8 mouse cellular contexts compared by ENCODE assay signal in genomic region chr13:55634639-55635127, GRCm38 (mm10). TPM values are rescaled to one million over a fixed set of nuclear protein-coding genes. Genes with fewer than 3 reads are reported as not detected.
DNase-seq lines count a peak whose midpoint lies in the region; ATAC-seq and TF ChIP-seq lines count a peak whose summit lies in the region.

Gene Ddx46, plus strand, starts transcription at chr13:55635027.

- 6% methylated on average over 27 of the region's 30 CpGs for WGBS in hindbrain, postnatal 0 days

- peak within 1 kb of the TSS; percentile 92 for H3K4me3 ChIP-seq in gastrocnemius, adult 2 months
- peak within 1 kb of the TSS; percentile 95 for H3K4me3 ChIP-seq in hindbrain, postnatal 0 days (ENCODE audit: low read length)

- H3K4me2 ChIP-seq in hindbrain, postnatal 0 days (ENCODE audit: low read depth, low read length) = peak within 1 kb of the TSS; percentile 80

- no peaks in the 10 kb centered on the region for H3K4me1 ChIP-seq in hindbrain, postnatal 0 days (ENCODE audit: insufficient read depth, low read length)

- no peaks in the 10 kb centered on the region for H3K9me3 ChIP-seq in hindbrain, postnatal 0 days (ENCODE audit: low read length)

- no peaks in the 10 kb centered on the region for H3K27me3 ChIP-seq in hindbrain, postnatal 0 days (ENCODE audit: insufficient read depth, low read length)

- H3K27ac ChIP-seq in gastrocnemius, adult 2 months = peak within 1 kb of the TSS; percentile 92
- peak within 1 kb of the TSS; percentile 76 for H3K27ac ChIP-seq in hindbrain, postnatal 0 days

- intact Hi-C loops in gastrocnemius, adult 2 months (cut with DNase I) = no loop called here

- peaks cover 22% of the 10 kb centered on the region for H3K36me3 ChIP-seq in hindbrain, postnatal 0 days (ENCODE audit: insufficient read depth, low read length)

- peak; percentile 99 for ATAC-seq in common myeloid progenitor, adult 5-6 weeks (replicated peaks; ENCODE audit: low read depth, poor library complexity, severe bottlenecking)
- peak; percentile 95 for ATAC-seq in hindbrain, postnatal 0 days
- ATAC-seq in megakaryocyte progenitor cell, adult 5-6 weeks (replicated peaks; ENCODE audit: poor library complexity) = peak; percentile 100

- peak; percentile 95 for DNase-seq in ZHBTc4 (ENCODE audit: low read depth, low spot score)
- peak; percentile 94 for DNase-seq in gastrocnemius, adult 2 months
- DNase-seq in hindbrain, postnatal 0 days (ENCODE audit: low spot score) = peak; percentile 94
- DNase-seq in left cerebral cortex, adult 8-10 months (ENCODE audit: low spot score in 2 of 2) = peak; percentile 76 to 82
- peak; percentile 91 for DNase-seq in right cerebral cortex, postnatal 14 days
- DNase-seq in urinary bladder, postnatal 36 days (ENCODE audit: low spot score in 2 of 2) = peak; percentile 78 to 84

- TF ChIP-seq CTCF in gastrocnemius, adult 2 months (IDR thresholded peaks at IDR 0.05) = peak; percentile 97; the same call in 1 of the 2 replicates
- TF ChIP-seq CTCF in hindbrain, postnatal 0 days (IDR thresholded peaks at IDR 0.05; ENCODE audit: low read depth) = peak; percentile 93

- peak within 1 kb of the TSS; percentile 88 for H3K9ac ChIP-seq in hindbrain, postnatal 0 days (replicated peaks; ENCODE audit: low read length)

RNA-seq across cellular contexts. Expression of gene Ddx46, which starts in this region (rescaled TPM):
- total RNA-seq in common myeloid progenitor, adult 5-6 weeks (2017) = 120 and 155 TPM in 2 replicates
- total RNA-seq in gastrocnemius, adult 2 months (2021) = 10 to 100 TPM; 20.9 to 26.9 TPM
- total RNA-seq in hindbrain, postnatal 0 days (2014; rRNA removed) = 17.9 and 18.7 TPM in 2 replicates
- 19.9 and 23.4 TPM in 2 replicates for polyA plus RNA-seq in hindbrain, postnatal 0 days (2015; fragmentation: Nextera tagmentation; extraction: Ambion mirVana)
- 10 to 100 TPM; 39.6 to 48.5 (median 45.3) TPM for total RNA-seq in left cerebral cortex, adult 8-10 months (2022)
- 62.4 and 76.8 TPM in 2 replicates for total RNA-seq in megakaryocyte progenitor cell, adult 5-6 weeks (2015)
- total RNA-seq in megakaryocyte progenitor cell, adult 5-6 weeks (2017) = 79.0 and 153 TPM in 2 replicates

Comparison
In these comparisons a context has a peak if more than half of its experiments do, and no peak if none do; other contexts are left out.
1. Peak in every context shown above with its lines: DNase-seq, ATAC-seq, H3K4me3 ChIP-seq and H3K27ac ChIP-seq.